Mouse (Mus musculus) liver, postnatal 0 days (tissue): ENCODE results near the gene Macrod2. TPM values are rescaled to one million over a fixed set of nuclear protein-coding genes. Genes with fewer than 3 reads are reported as not detected.

ENCODE experiments used
- ATAC-seq: fragments of 200-750 bp; cut with Nextera tagmentation; 2 replicates; pipeline ENCODE4 v1.8.0; 2017; ENCODE audit warnings: mild to moderate bottlenecking, moderate library complexity
- DNase-seq: peaks from one replicate; pipeline ENCODE4 v3.0.0-alpha.2; 2016
- H3K27ac ChIP-seq: fragments of 300-500 bp; sonication (generic); 2 replicates; pipeline ENCODE4 v1.5.1; 2014; ENCODE audit warnings: antibody characterized with exemption, moderate library complexity, mild to moderate bottlenecking, low read depth
- H3K27me3 ChIP-seq: fragments of 300-500 bp; sonication (generic); 2 replicates; pipeline ENCODE4 v1.6.1; 2014; ENCODE audit warnings: low read length, control low read depth, mixed read lengths; ENCODE audit not compliant: insufficient read depth
- H3K36me3 ChIP-seq: fragments of 300-500 bp; sonication (generic); replicated peaks from 2 replicates; pipeline ENCODE4 v1.6.1; 2014; ENCODE audit warnings: mild to moderate bottlenecking, control low read depth, low read length, moderate library complexity, mixed read lengths; ENCODE audit not compliant: insufficient read depth
- H3K4me1 ChIP-seq: fragments of 300-500 bp; sonication (generic); 2 replicates; pipeline ENCODE4 v1.6.1; 2014; ENCODE audit warnings: antibody characterized with exemption, mild to moderate bottlenecking, control low read depth; ENCODE audit not compliant: insufficient read depth
- H3K4me2 ChIP-seq: fragments of 300-500 bp; sonication (generic); 2 replicates; pipeline ENCODE4 v1.6.1; 2014; ENCODE audit warnings: low read depth, mild to moderate bottlenecking, low read length, moderate library complexity, mixed read lengths
- H3K4me3 ChIP-seq: fragments of 300-500 bp; sonication (generic); 2 replicates; pipeline ENCODE4 v1.5.1; 2014; ENCODE audit warnings: low read depth, low read length
- H3K9ac ChIP-seq: fragments of 300-500 bp; sonication (generic); replicated peaks from 2 replicates; pipeline ENCODE4 v1.6.1; 2014; ENCODE audit warnings: mild to moderate bottlenecking, moderate library complexity
- H3K9me3 ChIP-seq: fragments of 300-500 bp; sonication (generic); 2 replicates; pipeline ENCODE4 v1.6.1; 2016; ENCODE audit warnings: mild to moderate bottlenecking, control low read depth, low read length, mixed read lengths
- CTCF ChIP-seq: sonication (generic); IDR thresholded peaks from 2 replicates; pipeline ENCODE4 v1.5.1; 2016; ENCODE audit warnings: antibody characterized with exemption, low read depth
- EP300 ChIP-seq: IDR thresholded peaks from 2 replicates; pipeline ENCODE4 v1.6.1; 2016; ENCODE audit warnings: antibody characterized with exemption, low read depth, mild to moderate bottlenecking
- WGBS: fragments of 180-500 bp; shearing (Covaris S2); extraction: QIAGEN DNeasy Blood & Tissue Kit; methylation state at CpG from one replicate; pipeline ENCODE4 v1.1.7; 2014; ENCODE audit not compliant: insufficient replicate concordance; 5-methylcytosine and 5-hydroxymethylcytosine counted together
- polyA plus RNA-seq: library from polyadenylated mRNA; unstranded; fragments of >200 nt; fragmentation: Nextera tagmentation; extraction: Ambion mirVana; gene quantifications from 2 replicates; pipeline ENCODE4 v1.2.1, GENCODE M21; 2015

Macrod2 gene
- polyA plus RNA-seq, 1 experiment from 2014 or later, result 9.3 TPM

DNA sequence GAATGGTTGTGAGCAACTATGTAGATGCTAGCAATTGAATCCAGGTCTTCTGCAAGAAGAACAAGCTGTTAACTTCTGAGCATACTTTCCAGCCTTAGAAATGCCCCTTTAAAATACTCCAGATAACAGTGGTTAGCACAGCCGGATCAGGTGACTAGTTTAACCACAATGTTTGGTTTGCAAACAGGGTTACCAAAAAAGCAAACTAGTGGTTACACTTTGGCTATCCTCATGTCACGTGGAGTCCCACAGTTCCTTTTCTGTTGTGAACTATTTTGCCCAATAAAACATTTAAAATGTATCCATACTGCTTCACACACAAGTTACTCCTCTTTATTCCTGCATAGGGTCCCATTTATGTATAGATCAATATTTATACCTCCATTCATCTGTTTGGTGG is 879.2 kb downstream of the Macrod2 start:
- 30% methylated on average over 2 of the region's 2 CpGs for WGBS
- H3K4me2 ChIP-seq, result no peak overlapping the region
- TF ChIP-seq EP300 (no peak), CTCF (no peak)

DNA sequence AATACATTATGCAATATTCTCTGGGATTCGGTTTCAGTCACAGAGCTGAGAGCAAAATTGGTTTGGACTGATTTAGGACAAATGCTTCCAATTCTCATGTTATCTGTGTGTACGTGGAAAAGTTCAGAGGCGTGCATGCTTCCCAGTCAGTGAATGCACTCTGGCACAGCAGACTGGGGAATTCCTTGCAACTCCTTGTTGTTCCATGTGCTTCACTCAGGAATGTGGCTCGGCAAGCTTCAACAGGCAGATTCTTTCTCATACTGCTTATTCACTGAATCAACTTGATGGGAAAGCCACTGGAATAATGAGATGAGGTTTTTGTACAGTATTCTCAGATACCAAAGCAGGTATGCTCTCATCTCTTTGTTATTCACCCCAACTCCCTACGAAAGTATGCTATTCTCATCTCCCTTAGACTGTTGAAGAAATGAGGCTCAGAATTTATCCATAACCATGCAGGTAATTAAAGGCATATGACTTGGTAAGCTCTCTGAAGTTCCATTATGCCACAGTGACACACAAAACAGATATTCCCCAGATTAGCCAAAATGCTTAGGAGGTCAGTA is 884.1 kb downstream of the Macrod2 start:
- ATAC-seq, result no peak

More for the DNA sequence above, 879.2 kb downstream of the Macrod2 start:
- Histone ChIP-seq H3K27me3 (no peaks in the 10 kb centered on the region), H3K4me1 (no peaks in the 10 kb centered on the region), H3K9ac (no peak overlapping the region), H3K4me3 (no peak overlapping the region), H3K36me3 (no peaks in the 10 kb centered on the region), H3K27ac (no peak overlapping the region), H3K9me3 (no peaks in the 10 kb centered on the region)
- DNase-seq (no peak), ATAC-seq (no peak)

DNA sequence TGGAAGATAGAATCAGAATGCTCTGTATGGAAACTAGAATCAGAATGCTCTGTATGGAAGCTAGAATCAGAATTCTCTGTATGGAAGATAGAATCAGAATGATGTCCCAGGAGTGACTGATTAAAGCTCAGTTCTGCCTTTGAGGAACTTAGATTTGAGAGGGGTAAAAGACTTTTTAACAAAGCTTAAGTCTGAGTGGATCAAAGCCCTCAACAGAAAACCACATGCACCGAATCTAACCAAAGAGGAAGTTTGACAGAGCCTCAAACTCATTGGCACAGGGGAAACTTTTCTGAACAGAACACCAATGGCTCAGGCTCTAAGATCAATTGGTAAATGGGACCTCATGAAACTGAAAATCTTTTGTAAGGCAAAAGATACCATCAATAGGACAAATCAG is 885.7 kb downstream of the Macrod2 start:
- Histone ChIP-seq H3K4me3 (no peak overlapping the region), H3K9me3 (no peaks in the 10 kb centered on the region), H3K4me2 (no peak overlapping the region), H3K4me1 (no peaks in the 10 kb centered on the region), H3K27me3 (no peaks in the 10 kb centered on the region), H3K9ac (no peak overlapping the region), H3K27ac (no peak overlapping the region), H3K36me3 (no peaks in the 10 kb centered on the region)
- 33% methylated on average over 1 of the region's 1 CpGs for WGBS
- TF ChIP-seq EP300, result no peak
- no peak for TF ChIP-seq CTCF
- no peak for DNase-seq
- ATAC-seq, result no peak

More for the DNA sequence above, 884.1 kb downstream of the Macrod2 start:
- Histone ChIP-seq H3K9ac (no peak overlapping the region), H3K4me1 (no peaks in the 10 kb centered on the region), H3K27ac (no peak overlapping the region), H3K36me3 (no peaks in the 10 kb centered on the region), H3K9me3 (no peaks in the 10 kb centered on the region), H3K4me3 (no peak overlapping the region), H3K4me2 (no peak overlapping the region), H3K27me3 (no peaks in the 10 kb centered on the region)
- DNase-seq, result no peak
- 59% methylated on average over 5 of the region's 5 CpGs for WGBS
- TF ChIP-seq EP300 (no peak), CTCF (no peak)

DNA sequence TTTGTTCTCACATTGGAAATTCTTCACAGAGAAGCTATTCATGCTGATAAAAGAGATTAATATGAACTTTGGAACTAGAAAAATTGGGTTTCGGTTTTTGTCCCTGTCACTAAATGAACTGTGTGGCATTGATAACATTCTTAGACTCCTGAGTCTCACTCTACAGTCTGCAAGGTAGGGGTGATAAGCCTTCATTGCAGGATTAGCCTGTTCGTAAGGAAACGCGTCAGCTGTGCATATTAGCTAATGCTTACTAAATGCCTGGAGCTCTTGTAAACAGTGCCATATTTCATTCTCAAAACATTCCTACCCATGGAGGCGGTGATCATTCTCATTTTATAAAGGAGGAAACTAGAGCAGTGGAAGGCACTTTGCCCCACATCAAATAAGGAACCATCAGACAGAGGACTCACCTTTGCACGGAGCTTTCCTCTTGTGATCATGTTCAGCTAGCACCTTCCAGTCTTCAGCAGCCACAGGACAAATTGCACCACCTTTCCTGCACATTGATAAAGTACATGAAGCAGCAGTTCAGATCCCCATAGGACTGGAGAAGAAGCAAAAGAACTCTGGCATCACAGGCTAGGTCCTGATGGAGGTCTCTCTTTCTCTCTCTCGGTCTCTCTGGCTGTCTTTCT is 891.1 kb downstream of the Macrod2 start:
- DNase-seq, result no peak
- Histone ChIP-seq H3K36me3 (no peaks in the 10 kb centered on the region), H3K27ac (no peak overlapping the region), H3K4me1 (peaks cover 5% of the 10 kb centered on the region; the same call in 1 of the 2 replicates), H3K4me3 (no peak overlapping the region), H3K9me3 (no peaks in the 10 kb centered on the region), H3K27me3 (no peaks in the 10 kb centered on the region), H3K4me2 (no peak overlapping the region), H3K9ac (no peak overlapping the region)
- ATAC-seq, result no peak
- no peak for TF ChIP-seq CTCF
- TF ChIP-seq EP300, result 0 out of 2 replicates have a peak, but pooled peaks have one; percentile 22
- 42% methylated on average over 7 of the region's 7 CpGs for WGBS

DNA sequence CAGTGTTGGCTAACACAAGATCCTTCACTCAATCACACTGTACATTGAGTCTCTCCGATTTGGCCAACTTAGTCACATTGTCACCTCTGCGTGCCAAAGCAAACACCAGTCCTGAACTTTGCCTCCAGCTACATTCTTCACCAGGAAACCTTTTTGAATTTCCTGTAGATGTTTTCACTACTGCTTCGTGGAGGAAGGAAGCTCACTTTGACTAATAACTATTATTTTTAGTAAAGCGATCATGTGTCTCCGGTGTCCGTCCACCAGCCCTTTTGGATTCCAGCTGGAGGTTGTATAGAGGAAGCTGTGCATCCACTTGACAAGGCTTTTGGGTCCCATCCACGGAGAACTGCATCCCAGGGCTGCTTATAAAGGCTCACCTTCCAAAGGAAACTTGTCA is 893.4 kb downstream of the Macrod2 start:
- H3K4me3 ChIP-seq, result no peak overlapping the region
- WGBS, result 30% methylated on average over 7 of the region's 7 CpGs
- H3K4me1 ChIP-seq, result peaks cover 5% of the 10 kb centered on the region; the same call in 1 of the 2 replicates
- TF ChIP-seq CTCF, result no peak
- peak; percentile 35; the same call in 1 of the 2 replicates for TF ChIP-seq EP300
- no peak overlapping the region for H3K4me2 ChIP-seq
- H3K9me3 ChIP-seq, result no peaks in the 10 kb centered on the region
- no peak overlapping the region for H3K27ac ChIP-seq
- no peak overlapping the region for H3K9ac ChIP-seq
- DNase-seq (peak; percentile 20), ATAC-seq (peak; percentile 67)
- no peaks in the 10 kb centered on the region for H3K27me3 ChIP-seq
- no peaks in the 10 kb centered on the region for H3K36me3 ChIP-seq

DNA sequence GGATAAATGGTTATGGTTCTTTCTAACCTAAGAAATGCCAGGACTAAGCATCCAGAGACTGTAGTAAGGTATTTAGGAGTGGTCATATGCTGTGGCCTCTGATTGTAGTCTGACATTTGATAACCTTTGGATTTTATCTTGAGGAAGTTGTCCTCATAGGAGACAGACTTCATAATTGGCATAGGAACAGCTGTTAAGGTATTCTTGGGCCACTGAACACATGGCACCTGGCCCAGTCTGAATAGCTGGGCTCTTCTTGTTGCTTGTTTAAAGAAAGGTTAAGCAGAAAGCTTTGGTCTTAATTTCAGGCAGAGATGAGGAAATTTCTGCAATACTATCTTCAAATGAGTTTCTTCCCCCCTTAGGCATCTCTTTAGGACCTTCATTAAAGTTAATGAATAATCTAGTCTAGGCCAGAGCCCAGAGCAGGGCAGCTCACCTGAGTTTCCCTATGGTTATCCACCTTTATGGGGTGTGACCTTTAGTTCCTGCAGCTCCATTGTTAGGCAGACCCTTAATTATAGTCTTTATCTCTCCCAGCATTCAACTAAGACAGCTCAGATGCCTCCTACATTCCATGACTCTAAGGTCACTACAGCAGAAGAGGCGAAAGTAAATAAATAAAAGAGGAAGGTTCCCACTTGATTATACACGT is 894.1 kb downstream of the Macrod2 start:
- H3K4me2 ChIP-seq, result no peak overlapping the region
- H3K4me1 ChIP-seq, result peaks cover 5% of the 10 kb centered on the region; the same call in 1 of the 2 replicates
- no peak overlapping the region for H3K4me3 ChIP-seq
- no peak overlapping the region for H3K9ac ChIP-seq
- 42% methylated on average over 2 of the region's 2 CpGs for WGBS
- ATAC-seq, result no peak
- no peaks in the 10 kb centered on the region for H3K9me3 ChIP-seq
- H3K27me3 ChIP-seq, result no peaks in the 10 kb centered on the region
- no peak for DNase-seq
- H3K36me3 ChIP-seq, result no peaks in the 10 kb centered on the region
- no peak overlapping the region for H3K27ac ChIP-seq
- TF ChIP-seq CTCF (no peak), EP300 (no peak)
